Mouse (Mus musculus) ES-E14 (cell line): ENCODE results near the gene Ddx46.
"Not testable (repeated sequence)": the region's sequence is repeated elsewhere in the genome, so short reads cannot be mapped to it uniquely, and the experiment has no call there.

Experiments used
- CHD2 ChIP-seq: IDR thresholded peaks from 2 replicates; pipeline ENCODE4 v1.6.1; 2014; ENCODE audit warnings: mild to moderate bottlenecking, low read depth, low read length, inconsistent platforms
- HCFC1 ChIP-seq: IDR thresholded peaks from 2 replicates; pipeline ENCODE4 v1.6.1; 2012; ENCODE audit warnings: low read length, inconsistent platforms, borderline replicate concordance; ENCODE audit not compliant: insufficient read depth
- MAFK ChIP-seq: IDR thresholded peaks from 2 replicates; pipeline ENCODE4 v1.6.1; 2014; ENCODE audit warnings: mild to moderate bottlenecking, low read depth, low read length, inconsistent platforms; ENCODE audit not compliant: insufficient read depth
- ZC3H11A ChIP-seq: IDR thresholded peaks from 2 replicates; pipeline ENCODE4 v1.6.1; 2012; ENCODE audit warnings: low read depth, mild to moderate bottlenecking, inconsistent platforms, low read length, borderline replicate concordance
- ZNF384 ChIP-seq: IDR thresholded peaks from 2 replicates; pipeline ENCODE4 v1.6.1; 2012; ENCODE audit warnings: low read depth, low read length, inconsistent platforms

- peak; percentile 85 for TF ChIP-seq ZNF384
- TF ChIP-seq ZC3H11A, HCFC1, MAFK, CHD2: not testable (repeated sequence)
These were observed 5.7 kb downstream of the Ddx46 start for GRCm38 (mm10) chr13:55640480-55640879.
